Comparison of ENCODE assay signal across 13 mouse cellular contexts in genomic region chr15:83418685-83419084, GRCm38 (mm10). TPM values are rescaled to one million over a fixed set of nuclear protein-coding genes. Genes with fewer than 3 reads are reported as not detected.
DNase-seq lines count a peak whose midpoint lies in the region; ATAC-seq lines count a peak whose summit lies in the region.
"Had no signal": no experiment of that assay in that cellular context is flagged by ENCODE, and none has a peak within 500 bp of the region (broad histone marks: within the 10 kb centered on the region; RNA-seq: fewer than 3 reads in every experiment).

No protein-coding gene starts in this region.

- H3K4me1 ChIP-seq in liver, embryonic 15.5 days (replicated peaks) = peaks cover 76% of the 10 kb centered on the region

- H3K9me3 ChIP-seq in liver, embryonic 15.5 days (replicated peaks) = no peaks in the 10 kb centered on the region
- H3K9me3 ChIP-seq: intestine, embryonic 15.5 days; limb, embryonic 10.5 days had no signal

- no peak for ATAC-seq in liver, embryonic 15.5 days (ENCODE audit: insufficient read depth)
- ATAC-seq: intestine, embryonic 15.5 days had no signal

- no peak overlapping the region for H3K4me3 ChIP-seq in liver, embryonic 15.5 days (replicated peaks)
- H3K4me3 ChIP-seq: intestine, embryonic 15.5 days; limb, embryonic 10.5 days had no signal

- no peak overlapping the region for H3K4me2 ChIP-seq in liver, embryonic 15.5 days
- H3K4me2 ChIP-seq: intestine, embryonic 15.5 days had no signal

- H3K27me3 ChIP-seq in liver, embryonic 15.5 days = no peaks in the 10 kb centered on the region
- H3K27me3 ChIP-seq: intestine, embryonic 15.5 days had no signal

- peak overlapping the region; percentile 15; the same call in 1 of the 2 replicates for H3K9ac ChIP-seq in liver, embryonic 15.5 days
- H3K9ac ChIP-seq: intestine, embryonic 15.5 days had no signal

- H3K36me3 ChIP-seq in liver, embryonic 15.5 days (replicated peaks) = peaks cover 8% of the 10 kb centered on the region; the same call in 1 of the 2 replicates
- H3K36me3 ChIP-seq: intestine, embryonic 15.5 days; limb, embryonic 10.5 days had no signal

- peak; percentile 95 for DNase-seq in heart, adult 11 months
- no peak for DNase-seq in heart, postnatal 25 days (ENCODE audit: low spot score)
- DNase-seq in layer of hippocampus, postnatal 10 days (ENCODE audit: low spot score in 2 of 2) = peak; percentile 16 to 24
- no peak for DNase-seq in layer of hippocampus, postnatal 25 days (ENCODE audit: extremely low spot score in 1 of 2, low spot score in 1 of 2)
- peak; percentile 59 for DNase-seq in brain, adult 2 months (ENCODE audit: low read depth, low spot score)
- DNase-seq in yolk sac, embryonic 10.5 days (ENCODE audit: low spot score) = no peak
- no peak for DNase-seq in thymus, postnatal 0 days (ENCODE audit: low spot score)
- DNase-seq: adrenal gland, postnatal 25 days; cerebellum, adult 2 months; kidney, postnatal 4 days had no signal

- peak overlapping the region; percentile 75 for H3K27ac ChIP-seq in liver, embryonic 15.5 days (replicated peaks)
- H3K27ac ChIP-seq: intestine, embryonic 15.5 days; limb, embryonic 10.5 days had no signal

- intact Hi-C loops in heart, postnatal 25 days (cut with DNase I) = no loop called here

RNA-seq across cellular contexts. Expression of gene Pacsin2, which starts 45.7 kb away (rescaled TPM):
- total RNA-seq in heart, postnatal 25 days (2021) = 100 to 1,000 TPM; 179 to 215 TPM
- total RNA-seq in layer of hippocampus, postnatal 10 days (2021) = 10 to 100 TPM; 38.3 to 49.7 TPM
- 10 to 100 TPM; 69.7 to 75.6 TPM for total RNA-seq in layer of hippocampus, postnatal 25 days (2021)
- polyA plus RNA-seq in liver, embryonic 15.5 days (2015; fragmentation: Nextera tagmentation; extraction: Ambion mirVana) = 46.7 and 50.5 TPM in 2 replicates
- polyA plus RNA-seq in thymus, postnatal 0 days (2015; fragmentation: Nextera tagmentation; extraction: Ambion mirVana) = 24.7 and 24.8 TPM in 2 replicates

Comparison
In these comparisons a context has a peak if more than half of its experiments do, and no peak if none do; other contexts are left out.
1. DNase-seq: peak in heart, adult 11 months (single experiment), layer of hippocampus, postnatal 10 days (2 of 2) and brain, adult 2 months (single experiment); none in heart, postnatal 25 days (single experiment), layer of hippocampus, postnatal 25 days (0 of 2), yolk sac, embryonic 10.5 days (single experiment) and thymus, postnatal 0 days (single experiment).